Mouse (Mus musculus) gastrocnemius, postnatal 36 days (tissue): Measurements from ENCODE around the gene Traf3ip2. TPM values are rescaled to one million over a fixed set of nuclear protein-coding genes. Genes with fewer than 3 reads are reported as not detected.

Experiments used
- DNase-seq, 2 experiments: peaks; one replicate each; pipeline ENCODE4 v3.0.0; 2022
- intact Hi-C: fragments of 180-260 bp; cut with DNase I; formaldehyde crosslinking; loops from one replicate; pipeline ENCODE4 v1.15.1; 2025
- total RNA-seq, 2 experiments: library from RNA; stranded (reverse); gene quantifications; 2 replicates each; pipeline ENCODE4 v1.2.3; 2021

Gene Traf3ip2
- total RNA-seq, 2 experiments from 2014 or later: 4.9 to 5.1 TPM

DNA sequence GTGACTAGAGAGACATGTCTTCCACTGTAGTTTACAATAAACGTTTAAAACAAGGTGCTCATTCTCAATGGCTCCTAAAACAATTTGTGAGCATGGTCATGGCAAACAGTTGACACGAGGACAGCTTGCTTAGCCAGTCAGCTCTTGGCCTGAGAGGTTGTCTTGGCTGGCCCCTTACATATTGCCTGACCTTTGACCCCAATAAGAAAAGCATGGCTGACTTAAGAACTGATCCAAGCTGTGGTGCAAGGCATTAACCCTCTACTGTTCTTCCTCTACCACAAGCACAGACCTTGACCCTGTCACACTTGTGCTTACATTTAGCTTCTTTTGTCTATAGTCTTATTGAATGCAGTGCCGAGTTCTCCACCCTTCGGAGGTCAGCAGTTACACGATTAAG is 48.0 kb downstream of the Traf3ip2 start:
- intact Hi-C loops: no loop called here
- DNase-seq: no peak

GRCm38 (mm10) chr10:39665071-39665502 is 52.4 kb downstream of the Traf3ip2 start:
- intact Hi-C loops: no loop called here
- DNase-seq: no peak

GRCm38 (mm10) chr10:39666027-39666426 is 53.3 kb downstream of the Traf3ip2 start:
- intact Hi-C loops: no loop called here
- DNase-seq: no peak

GRCm38 (mm10) chr10:39671451-39671850 is 58.7 kb downstream of the Traf3ip2 start:
- DNase-seq: peak in 1 of 2 experiments; percentile 27
- intact Hi-C loops: no loop called here

DNA sequence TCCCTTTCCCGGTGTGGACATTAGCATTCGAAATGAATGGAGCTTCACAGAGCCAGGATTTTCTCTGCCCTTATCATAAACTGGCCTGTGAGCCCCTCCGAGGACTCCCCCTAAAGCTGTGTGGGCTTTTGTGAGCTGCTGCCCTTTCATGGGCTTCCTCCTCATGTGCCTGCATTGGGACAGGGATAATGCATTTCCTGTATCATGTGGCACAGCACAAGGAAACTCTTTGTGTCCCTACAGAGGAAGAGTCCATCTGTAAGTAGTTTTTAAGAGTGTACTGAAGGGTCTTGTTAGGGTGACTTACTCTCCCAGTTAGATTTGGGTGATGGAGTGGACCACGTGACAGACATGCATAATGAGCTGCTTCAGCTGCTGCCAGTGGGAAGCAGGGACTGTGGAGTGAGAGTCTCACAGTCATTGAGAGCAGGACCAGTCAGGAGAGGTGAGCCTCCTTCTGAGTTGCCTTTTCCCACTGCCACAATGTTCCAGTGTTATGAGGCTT is 59.9 kb downstream of the Traf3ip2 start:
- intact Hi-C loops: no loop called here
- DNase-seq: no peak

DNA sequence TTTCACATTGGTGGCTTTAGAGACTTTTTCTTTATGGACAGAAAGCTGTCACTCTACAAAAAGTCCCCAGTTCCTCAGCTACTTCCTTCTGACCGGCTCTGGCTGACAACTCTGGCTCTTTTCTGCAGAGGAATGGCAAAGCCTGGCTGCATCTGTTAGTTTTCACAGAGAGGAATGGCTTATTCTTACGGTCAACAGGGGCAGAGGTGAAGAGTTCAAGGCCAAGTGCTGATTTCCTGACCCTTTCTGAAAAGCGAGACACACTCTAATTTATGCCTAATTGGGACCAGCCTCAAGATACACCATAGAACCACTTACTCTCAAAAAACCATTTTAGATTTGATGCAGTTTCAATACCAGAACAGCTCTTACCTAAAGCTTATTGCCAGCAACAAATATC is 61.4 kb downstream of the Traf3ip2 start:
- no peak for DNase-seq
- intact Hi-C loops: no loop called here

- DNase-seq: no peak
These were observed 62.0 kb downstream of the Traf3ip2 start for GRCm38 (mm10) chr10:39674766-39675165.

DNA sequence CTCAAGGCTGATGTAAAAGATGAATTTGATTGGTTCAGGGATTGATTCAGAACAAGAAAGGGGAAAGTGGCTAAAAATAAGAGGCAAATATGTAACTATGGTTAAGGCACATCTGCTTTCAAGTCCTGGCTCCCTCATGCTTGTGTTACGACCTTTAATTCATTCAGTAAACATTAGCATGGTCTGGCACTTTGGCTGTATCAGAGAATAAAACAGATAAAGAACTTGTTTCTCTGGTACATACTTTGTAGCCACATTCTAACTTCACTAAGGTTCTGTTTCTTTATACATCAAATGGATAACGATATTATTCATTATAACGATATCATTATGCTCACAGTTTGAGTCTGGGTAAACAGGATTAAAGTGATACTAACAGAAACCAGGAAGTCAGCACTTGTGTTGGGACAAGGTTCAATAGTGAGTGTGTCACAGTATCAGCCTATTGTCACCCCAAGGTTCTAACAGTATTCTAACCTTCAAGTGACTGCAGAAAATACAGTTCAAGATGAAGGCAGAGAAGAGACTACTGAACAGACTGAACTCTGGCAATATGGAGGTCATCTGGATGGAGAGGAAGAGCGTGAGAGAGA is 65.6 kb downstream of the Traf3ip2 start:
- intact Hi-C loops: no loop called here
- DNase-seq: no peak

More at GRCm38 (mm10) chr10:39674766-39675165, 62.0 kb downstream of the Traf3ip2 start:
- intact Hi-C loops: no loop called here

DNA sequence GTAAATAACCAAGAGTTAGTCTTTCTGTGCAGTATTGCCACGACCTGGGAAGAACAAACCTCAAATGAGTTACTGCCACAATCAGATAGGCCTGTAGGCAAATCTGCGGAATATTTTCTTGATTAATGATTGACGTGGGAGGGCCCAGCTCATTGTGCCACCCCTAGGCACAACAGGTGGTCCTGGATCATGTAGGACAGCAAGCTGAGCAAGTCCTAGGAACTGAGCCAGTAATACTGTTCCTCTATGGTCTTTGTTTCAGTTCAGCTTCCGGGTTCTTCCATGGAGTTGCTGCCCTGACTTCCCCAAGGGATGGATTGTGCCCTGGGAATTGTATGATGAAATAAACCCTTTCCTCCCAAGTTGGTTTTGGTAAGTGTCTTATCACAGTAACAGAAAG is 68.3 kb downstream of the Traf3ip2 start:
- DNase-seq: no peak
- intact Hi-C loops: loop anchor here (5.0 kb wide), 1 partner anchor 51 kb away; the partner anchor contains the start of gene Rev3l

GRCm38 (mm10) chr10:39682556-39682955 is 69.8 kb downstream of the Traf3ip2 start:
- no peak for DNase-seq

DNA sequence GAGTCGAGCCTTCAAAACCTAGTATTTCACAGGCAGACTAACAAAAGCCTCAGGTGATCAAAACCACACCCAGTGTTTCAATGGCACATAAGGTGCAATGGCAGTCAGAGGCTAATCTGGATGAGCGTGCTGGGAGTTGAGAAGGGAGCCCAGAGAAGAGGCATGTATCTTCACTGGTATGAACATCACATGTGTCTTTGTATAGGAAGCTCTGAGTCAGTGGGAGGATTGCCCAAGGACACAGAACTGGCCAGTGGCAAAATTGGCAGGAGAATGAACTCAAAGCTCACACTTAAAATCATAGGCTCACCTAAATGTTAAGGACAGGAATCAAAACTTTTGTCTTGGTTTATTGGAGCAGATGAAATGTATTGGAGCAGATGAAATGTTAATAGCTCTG is 70.7 kb downstream of the Traf3ip2 start:
- intact Hi-C loops: loop anchor here (5.0 kb wide), 1 partner anchor 49 kb away; the partner anchor contains the start of gene Rev3l
- DNase-seq: no peak

More at GRCm38 (mm10) chr10:39682556-39682955, 69.8 kb downstream of the Traf3ip2 start:
- intact Hi-C loops: loop anchor here (5.0 kb wide), 1 partner anchor 50 kb away; the partner anchor contains the start of gene Rev3l

DNA sequence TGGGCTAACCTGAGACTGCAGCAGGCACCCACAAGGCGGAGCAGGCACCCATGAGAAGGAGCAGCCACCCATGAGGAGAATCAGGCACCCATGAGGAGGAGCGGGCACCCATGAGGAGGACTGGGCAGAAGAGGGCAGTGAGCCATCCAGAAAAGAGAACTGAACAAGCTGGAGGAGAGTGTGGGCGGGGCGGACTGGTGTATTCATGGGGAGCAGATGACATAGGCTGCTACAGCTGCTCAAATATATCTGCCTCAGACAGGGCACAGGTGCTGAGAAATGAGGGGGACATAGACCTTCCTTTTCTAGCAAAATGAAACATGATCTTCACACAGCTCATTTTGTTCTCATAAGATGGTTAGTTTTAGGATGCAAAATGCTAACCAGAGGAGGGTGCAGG is 74.1 kb downstream of the Traf3ip2 start:
- no peak for DNase-seq
- intact Hi-C loops: no loop called here

GRCm38 (mm10) chr10:39687851-39688250 is 75.1 kb downstream of the Traf3ip2 start:
- no peak for DNase-seq
- intact Hi-C loops: no loop called here

DNA sequence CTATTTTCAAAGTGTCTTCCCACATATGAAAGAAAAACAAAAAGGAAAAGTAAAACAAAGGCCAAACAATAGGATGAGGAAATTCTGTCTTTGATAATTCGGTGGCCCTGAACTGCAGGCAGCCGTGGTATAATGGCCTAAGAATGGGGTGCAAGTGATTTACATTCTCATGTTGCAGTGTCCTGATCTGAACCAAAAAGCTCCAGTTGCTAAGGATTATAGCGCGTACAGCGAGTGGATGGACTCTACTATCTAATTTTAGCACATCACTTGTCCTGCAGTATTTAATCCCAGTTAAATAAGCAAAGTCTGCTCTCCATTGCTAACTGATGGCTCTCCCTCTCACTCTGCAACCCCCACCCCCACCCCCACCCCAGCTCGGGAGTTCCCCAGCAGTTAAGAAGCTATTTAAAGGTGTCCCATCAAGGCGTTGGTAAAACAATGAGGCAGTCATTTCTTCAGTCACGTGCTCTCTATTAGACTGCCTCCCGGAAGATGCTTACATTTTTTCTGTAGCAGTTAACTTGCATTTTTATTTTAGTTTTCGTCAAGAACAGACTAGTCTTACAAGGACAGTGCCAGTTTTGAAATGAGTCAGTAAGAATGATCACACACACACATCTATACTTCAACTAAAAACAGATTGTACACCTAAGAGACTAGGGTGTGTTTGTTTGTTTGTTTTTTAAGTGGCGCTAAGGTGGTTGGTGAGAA is 78.8 kb downstream of the Traf3ip2 start:
- intact Hi-C loops: no loop called here

DNA sequence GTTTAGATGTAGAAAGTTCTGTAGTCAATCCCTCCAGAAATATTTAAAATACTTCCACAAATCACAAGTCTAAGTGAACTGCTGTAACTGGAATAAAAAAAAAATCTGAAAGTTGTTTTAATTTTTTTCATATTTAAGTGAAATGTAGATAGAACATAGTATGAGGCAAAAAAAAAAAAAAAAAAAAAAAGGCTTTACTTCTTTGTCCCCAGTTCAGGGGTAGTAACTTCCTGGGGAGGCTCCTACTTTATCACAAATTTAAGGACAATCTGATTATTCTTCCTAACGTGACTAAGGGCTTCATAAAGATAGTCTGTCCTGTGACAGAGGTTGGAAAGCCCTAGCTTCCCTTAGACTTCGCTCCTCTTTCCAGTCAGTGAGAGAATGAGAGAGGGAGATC is 79.4 kb downstream of the Traf3ip2 start:
- no peak for DNase-seq
- intact Hi-C loops: no loop called here

More for the DNA sequence above, 78.8 kb downstream of the Traf3ip2 start:
- DNase-seq: no peak

Other genes starting within 250 kb of the Traf3ip2 start
- gene Fyn, start 244.1 kb upstream of the Traf3ip2 start, total RNA-seq: 1 to 10 TPM; 6.7 to 8.0 TPM
- gene Rev3l, start 119.2 kb downstream of the Traf3ip2 start, total RNA-seq: 10 to 100 TPM; 26.6 to 30.6 TPM